Mouse (Mus musculus) thymus, postnatal 14 days (tissue): Measurements from ENCODE around the gene Cd5.

Experiments
- DNase-seq: peaks from one replicate; pipeline ENCODE4 v3.0.0; 2021

Gene Cd5

GRCm38 (mm10) chr19:10724629-10725363 lies 14.0 kb downstream of the Cd5 start:
- peak; percentile 2 for DNase-seq

GRCm38 (mm10) chr19:10723649-10724048 lies 15.2 kb downstream of the Cd5 start:
- DNase-seq = peak; percentile 16

GRCm38 (mm10) chr19:10723084-10723483 lies 15.7 kb downstream of the Cd5 start:
- no peak for DNase-seq

GRCm38 (mm10) chr19:10721064-10721463 lies 17.7 kb downstream of the Cd5 start:
- DNase-seq = no peak

- no peak for DNase-seq
These were observed 18.3 kb downstream of the Cd5 start for GRCm38 (mm10) chr19:10720524-10720923.

- DNase-seq = no peak
These were observed 19.1 kb downstream of the Cd5 start for GRCm38 (mm10) chr19:10719751-10720150.

- no peak for DNase-seq
These were observed 20.5 kb downstream of the Cd5 start for GRCm38 (mm10) chr19:10718251-10718775.

GRCm38 (mm10) chr19:10715476-10715875 lies 23.3 kb downstream of the Cd5 start:
- no peak for DNase-seq

- DNase-seq = peak; percentile 89
These were observed 23.9 kb downstream of the Cd5 start for GRCm38 (mm10) chr19:10714682-10715475.

- no peak for DNase-seq
These were observed 24.6 kb downstream of the Cd5 start for GRCm38 (mm10) chr19:10714168-10714567.

GRCm38 (mm10) chr19:10713551-10713950 lies 25.3 kb downstream of the Cd5 start:
- DNase-seq = no peak

- no peak for DNase-seq
These were observed 26.2 kb downstream of the Cd5 start for GRCm38 (mm10) chr19:10712646-10713045.

GRCm38 (mm10) chr19:10712194-10712593 lies 26.6 kb downstream of the Cd5 start:
- no peak for DNase-seq

- no peak for DNase-seq
These were observed 28.1 kb downstream of the Cd5 start for GRCm38 (mm10) chr19:10710751-10711150.

GRCm38 (mm10) chr19:10710088-10710511 lies 28.7 kb downstream of the Cd5 start:
- peak; percentile 71 for DNase-seq

GRCm38 (mm10) chr19:10709360-10710087 lies 29.3 kb downstream of the Cd5 start:
- DNase-seq = peak; percentile 90

- DNase-seq = no peak
These were observed 29.9 kb downstream of the Cd5 start for GRCm38 (mm10) chr19:10708900-10709299.

GRCm38 (mm10) chr19:10707881-10708280 lies 30.9 kb downstream of the Cd5 start:
- DNase-seq = no peak

GRCm38 (mm10) chr19:10707087-10707875 lies 31.5 kb downstream of the Cd5 start:
- no peak for DNase-seq

- no peak for DNase-seq
These were observed 35.3 kb downstream of the Cd5 start for GRCm38 (mm10) chr19:10703470-10703869.

GRCm38 (mm10) chr19:10702125-10702524 lies 36.7 kb downstream of the Cd5 start:
- DNase-seq = no peak

GRCm38 (mm10) chr19:10701013-10701726 lies 37.6 kb downstream of the Cd5 start:
- no peak for DNase-seq
